Mouse (Mus musculus): ENCODE results near the gene Srd5a1. TPM values are rescaled to one million over a fixed set of nuclear protein-coding genes. Genes with fewer than 3 reads are reported as not detected.
A peak's percentile ranks its signal among the peaks of the same experiment; 100 is the strongest.

Gene Srd5a1
- polyA plus RNA-seq, 1 experiment from 2014 or later = 8.7 TPM

DNA sequence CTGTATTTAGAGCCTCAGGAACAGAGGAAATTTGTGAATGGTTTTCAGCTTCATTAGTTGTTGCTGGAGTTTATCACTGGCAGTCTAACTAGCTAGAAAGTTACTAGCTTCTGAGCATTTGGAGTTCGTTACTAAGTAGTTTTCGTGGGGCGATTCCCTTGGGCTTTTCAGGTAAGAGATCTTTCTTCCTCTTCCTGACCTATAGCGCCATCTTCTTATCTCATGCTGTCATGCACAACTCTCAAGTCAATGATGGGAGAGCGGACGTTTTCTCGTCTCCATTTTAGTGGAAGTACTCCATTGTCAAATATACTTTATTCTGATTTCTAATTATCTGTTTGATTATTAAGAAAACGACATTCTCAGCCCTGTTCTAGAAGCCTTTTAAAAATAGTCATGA, 61.3 kb downstream of the Srd5a1 start:
- Histone ChIP-seq H3K4me1 (ENCODE audit: control insufficient read depth in 2 of 2, insufficient read depth in 2 of 2, low read length in 2 of 2) (peaks cover 2% of the 10 kb centered on the region in 2 experiments; a peak in 1 of 4 replicates), H3K9ac (ENCODE audit: low read length) (no peak overlapping the region), H3K4me3 (ENCODE audit: control insufficient read depth in 1 of 2, insufficient read depth in 1 of 2, low read depth in 1 of 2, low read length in 2 of 2) (no peak overlapping the region), H3K27ac (replicated peaks in 1 of 2; ENCODE audit: control insufficient read depth in 1 of 2, insufficient read depth in 1 of 2, low read depth in 2 of 2, low read length in 2 of 2) (no peak overlapping the region), H3K4me2 (ENCODE audit: low read length) (no peak overlapping the region), H3K27me3 (ENCODE audit: control insufficient read depth, insufficient read depth, low read length) (peaks cover 4% of the 10 kb centered on the region; the same call in 1 of the 2 replicates), H3K9me3 (ENCODE audit: control insufficient read depth, low read length) (no peaks in the 10 kb centered on the region), H3K36me3 (ENCODE audit: control insufficient read depth, insufficient read depth, low read length) (no peaks in the 10 kb centered on the region)
- 40% methylated on average over 8 of the region's 8 CpGs for WGBS
- ATAC-seq (ENCODE audit: insufficient number of reproducible peaks, insufficient read depth, low FRiP score, low read depth) = no peak

DNA sequence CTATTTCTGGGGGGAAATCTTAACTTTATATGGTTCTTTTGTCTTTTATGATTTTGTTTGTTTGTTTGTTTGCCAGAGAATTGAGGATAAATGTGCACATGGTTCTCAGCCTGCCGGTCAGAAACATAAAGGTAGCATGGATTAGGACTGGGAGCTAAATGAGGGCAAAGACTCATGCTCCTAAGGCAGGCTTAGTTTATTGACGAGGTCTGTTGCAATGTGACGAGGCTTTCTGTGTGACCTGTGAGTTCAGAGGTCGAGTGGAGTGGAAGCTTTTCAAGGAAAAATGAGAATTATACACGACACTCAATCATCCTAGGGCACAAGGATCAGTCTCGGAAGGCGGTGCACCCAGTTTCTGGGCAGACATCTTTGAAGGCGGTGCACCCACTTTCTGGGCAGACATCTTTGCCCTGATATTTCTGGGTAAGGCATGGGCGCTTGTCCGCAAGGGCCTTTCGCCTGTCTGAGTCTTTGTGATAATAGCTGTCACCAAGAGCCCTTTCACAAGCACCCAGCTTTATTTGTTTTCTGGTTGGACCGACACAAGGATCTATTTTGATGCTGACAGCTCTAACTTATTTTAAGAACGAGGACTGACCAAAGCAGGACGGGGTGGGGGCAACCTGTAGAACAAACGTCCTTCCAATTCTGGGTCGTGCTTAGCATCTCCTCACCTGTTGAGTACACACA, 63.6 kb downstream of the Srd5a1 start:
- Histone ChIP-seq H3K27ac (replicated peaks in 1 of 2; ENCODE audit: control insufficient read depth in 1 of 2, insufficient read depth in 1 of 2, low read depth in 2 of 2, low read length in 2 of 2) (no peak overlapping the region), H3K36me3 (ENCODE audit: control insufficient read depth, insufficient read depth, low read length) (no peaks in the 10 kb centered on the region), H3K9me3 (ENCODE audit: control insufficient read depth, low read length) (no peaks in the 10 kb centered on the region), H3K4me3 (ENCODE audit: control insufficient read depth in 1 of 2, insufficient read depth in 1 of 2, low read depth in 1 of 2, low read length in 2 of 2) (no peak overlapping the region), H3K4me2 (ENCODE audit: low read length) (no peak overlapping the region), H3K9ac (ENCODE audit: low read length) (no peak overlapping the region), H3K4me1 (ENCODE audit: control insufficient read depth in 2 of 2, insufficient read depth in 2 of 2, low read length in 2 of 2) (peaks cover 14 to 22% of the 10 kb centered on the region in 2 experiments), H3K27me3 (ENCODE audit: control insufficient read depth, insufficient read depth, low read length) (peaks cover 4% of the 10 kb centered on the region; the same call in 1 of the 2 replicates)
- 50% methylated on average over 16 of the region's 16 CpGs for WGBS
- ATAC-seq (ENCODE audit: insufficient number of reproducible peaks, insufficient read depth, low FRiP score, low read depth) = no peak

DNA sequence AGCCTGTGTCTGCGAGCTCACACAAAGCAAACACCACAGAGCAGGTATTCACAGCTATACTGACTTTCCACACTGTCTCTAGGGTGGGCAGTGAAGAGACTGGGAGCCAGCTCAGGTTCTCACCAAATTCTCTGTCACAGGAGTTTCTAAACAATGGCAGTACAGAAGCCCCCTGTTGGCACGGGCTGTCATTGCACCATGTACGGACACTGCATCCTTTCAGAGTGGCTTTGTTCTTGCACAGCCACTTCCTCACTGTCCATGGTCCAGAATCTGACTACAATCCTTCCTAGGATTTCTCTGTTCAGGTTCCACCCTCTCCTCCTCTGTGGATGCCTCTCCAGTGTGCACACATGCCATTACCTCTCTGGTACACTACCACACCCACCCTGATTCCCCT, 66.2 kb downstream of the Srd5a1 start:
- Histone ChIP-seq H3K9ac (ENCODE audit: low read length) (no peak overlapping the region), H3K4me2 (ENCODE audit: low read length) (no peak overlapping the region), H3K9me3 (ENCODE audit: control insufficient read depth, low read length) (no peaks in the 10 kb centered on the region), H3K27me3 (ENCODE audit: control insufficient read depth, insufficient read depth, low read length) (no peaks in the 10 kb centered on the region), H3K4me3 (ENCODE audit: control insufficient read depth in 1 of 2, insufficient read depth in 1 of 2, low read depth in 1 of 2, low read length in 2 of 2) (no peak overlapping the region), H3K27ac (replicated peaks in 1 of 2; ENCODE audit: control insufficient read depth in 1 of 2, insufficient read depth in 1 of 2, low read depth in 2 of 2, low read length in 2 of 2) (no peak overlapping the region), H3K4me1 (ENCODE audit: control insufficient read depth in 2 of 2, insufficient read depth in 2 of 2, low read length in 2 of 2) (peaks cover 27 to 46% of the 10 kb centered on the region in 2 experiments), H3K36me3 (ENCODE audit: control insufficient read depth, insufficient read depth, low read length) (no peaks in the 10 kb centered on the region)
- no peak for ATAC-seq (ENCODE audit: insufficient number of reproducible peaks, insufficient read depth, low FRiP score, low read depth)
- 43% methylated on average over 3 of the region's 3 CpGs for WGBS

DNA sequence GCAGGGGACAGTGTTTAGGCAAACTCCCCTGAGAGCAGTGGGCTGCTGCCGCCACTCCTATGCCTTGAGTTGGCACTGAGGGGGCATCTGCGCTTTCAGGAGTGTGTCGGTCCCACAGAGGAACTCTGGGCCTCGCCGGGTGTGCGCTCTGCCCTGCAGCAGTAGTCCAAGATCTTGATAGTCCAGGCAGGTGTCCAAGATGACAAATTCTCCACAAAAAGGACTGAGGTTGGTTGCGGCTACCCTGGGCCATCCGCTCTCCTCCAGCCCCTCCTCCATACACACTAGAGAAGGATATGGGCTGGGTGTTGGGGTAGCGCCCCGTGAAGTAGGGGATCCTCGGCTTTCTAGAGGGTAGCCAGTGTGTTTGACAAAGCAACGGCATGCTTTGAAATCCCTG, 67.6 kb downstream of the Srd5a1 start:
- Histone ChIP-seq H3K27me3 (ENCODE audit: control insufficient read depth, insufficient read depth, low read length) (no peaks in the 10 kb centered on the region), H3K4me2 (ENCODE audit: low read length) (peak overlapping the region; percentile 62), H3K4me1 (ENCODE audit: control insufficient read depth in 2 of 2, insufficient read depth in 2 of 2, low read length in 2 of 2) (peaks cover 38 to 59% of the 10 kb centered on the region in 2 experiments), H3K36me3 (ENCODE audit: control insufficient read depth, insufficient read depth, low read length) (no peaks in the 10 kb centered on the region), H3K4me3 (ENCODE audit: control insufficient read depth in 1 of 2, insufficient read depth in 1 of 2, low read depth in 1 of 2, low read length in 2 of 2) (peak overlapping the region; percentile 15 to 17; a peak in 3 of 4 replicates), H3K9ac (ENCODE audit: low read length) (peak overlapping the region; percentile 57), H3K9me3 (ENCODE audit: control insufficient read depth, low read length) (no peaks in the 10 kb centered on the region), H3K27ac (replicated peaks in 1 of 2; ENCODE audit: control insufficient read depth in 1 of 2, insufficient read depth in 1 of 2, low read depth in 2 of 2, low read length in 2 of 2) (peak overlapping the region; percentile 78 to 94)
- WGBS = 38% methylated on average over 12 of the region's 12 CpGs
- ATAC-seq (ENCODE audit: insufficient number of reproducible peaks, insufficient read depth, low FRiP score, low read depth) = peak; percentile 42

DNA sequence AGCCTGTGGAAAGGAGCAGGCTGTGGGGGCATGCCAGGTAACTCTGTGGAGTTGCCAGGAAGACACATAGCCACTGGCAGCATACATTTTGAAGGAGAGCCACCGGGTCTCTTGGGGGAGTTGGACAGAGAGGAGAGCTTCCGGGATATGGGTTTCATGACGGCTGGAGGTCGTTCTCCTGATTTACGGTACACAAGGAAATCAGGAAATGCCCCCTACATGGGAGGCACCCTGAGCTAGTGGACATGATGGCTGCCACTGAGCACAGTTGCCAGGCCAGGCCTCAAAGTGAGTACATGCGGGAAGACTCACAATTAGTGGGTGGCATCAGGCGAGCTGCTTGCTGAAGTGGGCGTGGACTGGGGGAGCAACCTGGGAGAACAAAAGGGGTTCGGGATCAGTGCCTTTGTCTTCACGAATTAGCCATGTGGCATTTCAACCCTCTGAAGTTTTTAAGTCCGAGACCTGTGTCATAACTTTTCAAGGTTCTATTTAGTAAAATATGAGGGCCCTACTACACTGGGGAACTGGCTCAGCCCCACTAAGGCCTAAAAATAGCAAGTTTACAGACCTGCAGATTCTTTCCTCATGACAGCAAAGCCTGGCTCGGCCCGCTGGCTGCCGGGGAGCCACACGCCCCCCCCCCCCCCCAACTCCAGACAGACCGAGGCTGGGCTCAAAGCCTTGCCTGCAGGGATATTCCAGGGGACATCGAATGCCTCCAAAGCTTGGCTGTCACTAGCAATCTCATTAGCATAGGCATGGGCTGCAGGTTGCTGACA, 68.5 kb downstream of the Srd5a1 start:
- H3K4me3 ChIP-seq (ENCODE audit: control insufficient read depth in 1 of 2, insufficient read depth in 1 of 2, low read depth in 1 of 2, low read length in 2 of 2) = peak overlapping the region in 1 of 2 experiments; percentile 17; a peak in 2 of 4 replicates
- H3K27ac ChIP-seq (replicated peaks in 1 of 2; ENCODE audit: control insufficient read depth in 1 of 2, insufficient read depth in 1 of 2, low read depth in 2 of 2, low read length in 2 of 2) = peak overlapping the region; percentile 94 to 96
- H3K4me1 ChIP-seq (ENCODE audit: control insufficient read depth in 2 of 2, insufficient read depth in 2 of 2, low read length in 2 of 2) = peaks cover 40 to 67% of the 10 kb centered on the region in 2 experiments
- no peaks in the 10 kb centered on the region for H3K27me3 ChIP-seq (ENCODE audit: control insufficient read depth, insufficient read depth, low read length)
- peak overlapping the region; percentile 62 for H3K4me2 ChIP-seq (ENCODE audit: low read length)
- WGBS = 35% methylated on average over 17 of the region's 17 CpGs
- ATAC-seq (ENCODE audit: insufficient number of reproducible peaks, insufficient read depth, low FRiP score, low read depth) = peak; percentile 66
- H3K9ac ChIP-seq (ENCODE audit: low read length) = peak overlapping the region; percentile 57
- H3K36me3 ChIP-seq (ENCODE audit: control insufficient read depth, insufficient read depth, low read length) = no peaks in the 10 kb centered on the region
- H3K9me3 ChIP-seq (ENCODE audit: control insufficient read depth, low read length) = no peaks in the 10 kb centered on the region

DNA sequence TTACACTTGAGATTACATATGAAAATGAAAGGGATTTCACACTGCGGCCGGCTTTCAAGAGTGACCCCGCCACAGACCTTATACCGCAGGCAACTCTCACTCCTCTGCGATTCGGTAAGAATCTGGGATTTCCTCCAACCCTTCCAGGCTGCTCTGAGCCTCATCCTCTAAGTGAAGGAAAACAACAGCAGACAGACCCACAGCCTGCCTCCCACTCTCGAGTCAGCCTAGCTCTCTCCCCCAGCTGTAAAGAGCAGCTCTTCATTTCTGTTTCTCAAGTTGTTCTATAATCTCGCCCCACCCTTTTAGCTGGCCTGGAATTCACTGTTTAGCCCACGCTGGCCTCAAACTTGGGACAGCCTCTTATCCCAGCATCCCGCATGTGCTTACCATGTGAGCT, 69.5 kb downstream of the Srd5a1 start:
- 56% methylated on average over 10 of the region's 10 CpGs for WGBS
- Histone ChIP-seq H3K27me3 (ENCODE audit: control insufficient read depth, insufficient read depth, low read length) (no peaks in the 10 kb centered on the region), H3K4me3 (ENCODE audit: control insufficient read depth in 1 of 2, insufficient read depth in 1 of 2, low read depth in 1 of 2, low read length in 2 of 2) (no peak overlapping the region), H3K9ac (ENCODE audit: low read length) (peak overlapping the region; percentile 44; the same call in 1 of the 2 replicates), H3K4me1 (ENCODE audit: control insufficient read depth in 2 of 2, insufficient read depth in 2 of 2, low read length in 2 of 2) (peaks cover 38 to 65% of the 10 kb centered on the region in 2 experiments), H3K36me3 (ENCODE audit: control insufficient read depth, insufficient read depth, low read length) (no peaks in the 10 kb centered on the region), H3K9me3 (ENCODE audit: control insufficient read depth, low read length) (no peaks in the 10 kb centered on the region), H3K27ac (replicated peaks in 1 of 2; ENCODE audit: control insufficient read depth in 1 of 2, insufficient read depth in 1 of 2, low read depth in 2 of 2, low read length in 2 of 2) (peak overlapping the region; percentile 53 to 94), H3K4me2 (ENCODE audit: low read length) (peak overlapping the region; percentile 8; the same call in 1 of the 2 replicates)
- no peak for ATAC-seq (ENCODE audit: insufficient number of reproducible peaks, insufficient read depth, low FRiP score, low read depth)

DNA sequence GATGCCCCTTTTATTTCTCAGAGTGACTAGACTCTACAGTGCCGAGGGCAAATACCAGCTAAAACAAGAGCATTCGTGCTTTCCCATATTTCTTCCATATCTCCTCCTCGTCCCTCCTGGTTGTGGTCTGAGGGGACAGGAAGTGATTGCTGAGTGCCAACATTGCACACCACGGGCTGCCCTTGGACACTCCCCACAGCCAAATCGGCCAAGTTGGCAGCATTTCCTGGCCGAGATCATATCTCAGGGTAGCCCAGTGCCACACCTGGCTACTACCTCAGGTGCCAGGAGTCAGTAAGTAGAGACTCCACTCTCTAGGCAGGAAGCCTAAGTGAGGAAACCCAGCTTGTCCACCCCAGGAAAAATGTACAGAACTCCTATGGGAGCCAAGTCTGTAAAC, 70.0 kb downstream of the Srd5a1 start:
- Histone ChIP-seq H3K27ac (replicated peaks in 1 of 2; ENCODE audit: control insufficient read depth in 1 of 2, insufficient read depth in 1 of 2, low read depth in 2 of 2, low read length in 2 of 2) (peak overlapping the region; percentile 27 to 94; a peak in 2 of 4 replicates), H3K27me3 (ENCODE audit: control insufficient read depth, insufficient read depth, low read length) (no peaks in the 10 kb centered on the region), H3K4me2 (ENCODE audit: low read length) (0 out of 2 replicates have a peak overlapping the region, but pooled peaks have one; percentile 8), H3K9me3 (ENCODE audit: control insufficient read depth, low read length) (no peaks in the 10 kb centered on the region), H3K9ac (ENCODE audit: low read length) (peak overlapping the region; percentile 44; the same call in 1 of the 2 replicates), H3K4me1 (ENCODE audit: control insufficient read depth in 2 of 2, insufficient read depth in 2 of 2, low read length in 2 of 2) (peaks cover 38 to 65% of the 10 kb centered on the region in 2 experiments), H3K4me3 (ENCODE audit: control insufficient read depth in 1 of 2, insufficient read depth in 1 of 2, low read depth in 1 of 2, low read length in 2 of 2) (no peak overlapping the region), H3K36me3 (ENCODE audit: control insufficient read depth, insufficient read depth, low read length) (no peaks in the 10 kb centered on the region)
- ATAC-seq (ENCODE audit: insufficient number of reproducible peaks, insufficient read depth, low FRiP score, low read depth) = no peak
- WGBS = 49% methylated on average over 6 of the region's 6 CpGs

All from heart, embryonic 14.5 days (tissue).